Mouse (Mus musculus) bone marrow, adult 2 months (tissue): ENCODE measurements around the gene Bcl2l14. TPM values are rescaled to one million over a fixed set of nuclear protein-coding genes. Genes with fewer than 3 reads are reported as not detected.

Experiments used
- H3K27ac ChIP-seq: fragments of 200-500 bp; 2 replicates; pipeline ENCODE4 v1.5.1; 2012; ENCODE audit warnings: low read depth, mild to moderate bottlenecking, control low read depth, inconsistent platforms, low read length; ENCODE audit not compliant: control insufficient read depth, poor library complexity, insufficient read depth
- H3K4me1 ChIP-seq: fragments of 200-500 bp; 2 replicates; pipeline ENCODE4 v1.6.1; 2011; ENCODE audit warnings: low read length; ENCODE audit not compliant: control insufficient read depth, insufficient read depth
- H3K4me3 ChIP-seq: fragments of 200-500 bp; replicated peaks from 2 replicates; pipeline ENCODE3; 2011; ENCODE audit warnings: mild to moderate bottlenecking, low read depth, low read length, control low read depth; ENCODE audit not compliant: control insufficient read depth
- CTCF ChIP-seq: fragments of 200-500 bp; IDR thresholded peaks from 2 replicates; pipeline ENCODE4 v1.5.1; 2011; ENCODE audit warnings: low read length, control low read depth; ENCODE audit not compliant: control insufficient read depth, insufficient read depth
- POLR2A ChIP-seq: fragments of 200-500 bp; IDR thresholded peaks from 2 replicates; pipeline ENCODE4 v1.6.1; 2011; ENCODE audit warnings: low read depth, mild to moderate bottlenecking, control low read depth, low read length, borderline replicate concordance; ENCODE audit not compliant: control insufficient read depth
- WGBS: fragments of 180-500 bp; shearing (Covaris S2); methylation state at CpG from one replicate; pipeline ENCODE4 v1.1.7; 2018; 5-methylcytosine and 5-hydroxymethylcytosine counted together
- polyA plus RNA-seq: library from polyadenylated mRNA; stranded (reverse); fragments of >200 nt; gene quantifications from 2 replicates; pipeline ENCODE4 v1.2.4, GENCODE M21; 2011; ENCODE audit warnings: low replicate concordance; ENCODE audit not compliant: missing spikeins, insufficient read depth, insufficient read length

The Bcl2l14 gene
- polyA plus RNA-seq, 1 experiment: not detected

GRCm38 (mm10) chr6:134389248-134389891, 6.7 kb upstream of the Bcl2l14 start:
- Histone ChIP-seq H3K27ac (no peak overlapping the region), H3K4me1 (no peaks in the 10 kb centered on the region), H3K4me3 (no peak overlapping the region)
- 15% methylated on average over 11 of the region's 11 CpGs for WGBS
- TF ChIP-seq CTCF (peak; percentile 94), POLR2A (no peak)

GRCm38 (mm10) chr6:134389917-134390316, 6.2 kb upstream of the Bcl2l14 start:
- no peak for TF ChIP-seq POLR2A
- Histone ChIP-seq H3K4me1 (no peaks in the 10 kb centered on the region), H3K27ac (no peak overlapping the region), H3K4me3 (no peak overlapping the region)
- WGBS: 56% methylated on average over 8 of the region's 8 CpGs

GRCm38 (mm10) chr6:134390837-134391236, 5.3 kb upstream of the Bcl2l14 start:
- no peak overlapping the region for H3K27ac ChIP-seq
- H3K4me3 ChIP-seq: no peak overlapping the region
- H3K4me1 ChIP-seq: no peaks in the 10 kb centered on the region
- TF ChIP-seq POLR2A (no peak), CTCF (no peak)
- 83% methylated on average over 2 of the region's 2 CpGs for WGBS

GRCm38 (mm10) chr6:134402914-134403683, 7.0 kb downstream of the Bcl2l14 start:
- no peak overlapping the region for H3K27ac ChIP-seq
- no peaks in the 10 kb centered on the region for H3K4me1 ChIP-seq
- WGBS: 43% methylated on average over 16 of the region's 16 CpGs
- TF ChIP-seq POLR2A (no peak), CTCF (peak; percentile 74)
- no peak overlapping the region for H3K4me3 ChIP-seq

- Histone ChIP-seq H3K27ac (no peak overlapping the region), H3K4me3 (no peak overlapping the region), H3K4me1 (no peaks in the 10 kb centered on the region)
- TF ChIP-seq CTCF (no peak), POLR2A (no peak)
- 85% methylated on average over 9 of the region's 9 CpGs for WGBS
Measured at GRCm38 (mm10) chr6:134403684-134404070, 7.6 kb downstream of the Bcl2l14 start.

- Histone ChIP-seq H3K27ac (no peak overlapping the region), H3K4me1 (no peaks in the 10 kb centered on the region), H3K4me3 (no peak overlapping the region)
- WGBS: 86% methylated on average over 5 of the region's 5 CpGs
- no peak for TF ChIP-seq CTCF
- no peak for TF ChIP-seq POLR2A
Measured at GRCm38 (mm10) chr6:134407226-134407625, 11.1 kb downstream of the Bcl2l14 start.

GRCm38 (mm10) chr6:134413706-134414531, 17.8 kb downstream of the Bcl2l14 start:
- no peaks in the 10 kb centered on the region; the same call in 1 of the 2 replicates for H3K4me1 ChIP-seq
- H3K27ac ChIP-seq: no peak overlapping the region
- H3K4me3 ChIP-seq: peak overlapping the region; percentile 14
- TF ChIP-seq CTCF: no peak
- TF ChIP-seq POLR2A: no peak
- WGBS: 28% methylated on average over 18 of the region's 18 CpGs

- WGBS: 57% methylated on average over 4 of the region's 4 CpGs
- TF ChIP-seq CTCF (no peak), POLR2A (no peak)
- H3K27ac ChIP-seq: no peak overlapping the region
- H3K4me1 ChIP-seq: no peaks in the 10 kb centered on the region; the same call in 1 of the 2 replicates
- H3K4me3 ChIP-seq: no peak overlapping the region
Measured at GRCm38 (mm10) chr6:134414532-134414883, 18.4 kb downstream of the Bcl2l14 start.
